Mouse (Mus musculus) bone marrow, adult 2 months (tissue): ENCODE results near the gene P4ha1.

Experiments used
- CTCF ChIP-seq: fragments of 200-500 bp; IDR thresholded peaks from 2 replicates; pipeline ENCODE4 v1.5.1; 2011; ENCODE audit warnings: low read length, control low read depth; ENCODE audit not compliant: control insufficient read depth, insufficient read depth
- POLR2A ChIP-seq: fragments of 200-500 bp; IDR thresholded peaks from 2 replicates; pipeline ENCODE4 v1.6.1; 2011; ENCODE audit warnings: low read depth, mild to moderate bottlenecking, control low read depth, low read length, borderline replicate concordance; ENCODE audit not compliant: control insufficient read depth

DNA sequence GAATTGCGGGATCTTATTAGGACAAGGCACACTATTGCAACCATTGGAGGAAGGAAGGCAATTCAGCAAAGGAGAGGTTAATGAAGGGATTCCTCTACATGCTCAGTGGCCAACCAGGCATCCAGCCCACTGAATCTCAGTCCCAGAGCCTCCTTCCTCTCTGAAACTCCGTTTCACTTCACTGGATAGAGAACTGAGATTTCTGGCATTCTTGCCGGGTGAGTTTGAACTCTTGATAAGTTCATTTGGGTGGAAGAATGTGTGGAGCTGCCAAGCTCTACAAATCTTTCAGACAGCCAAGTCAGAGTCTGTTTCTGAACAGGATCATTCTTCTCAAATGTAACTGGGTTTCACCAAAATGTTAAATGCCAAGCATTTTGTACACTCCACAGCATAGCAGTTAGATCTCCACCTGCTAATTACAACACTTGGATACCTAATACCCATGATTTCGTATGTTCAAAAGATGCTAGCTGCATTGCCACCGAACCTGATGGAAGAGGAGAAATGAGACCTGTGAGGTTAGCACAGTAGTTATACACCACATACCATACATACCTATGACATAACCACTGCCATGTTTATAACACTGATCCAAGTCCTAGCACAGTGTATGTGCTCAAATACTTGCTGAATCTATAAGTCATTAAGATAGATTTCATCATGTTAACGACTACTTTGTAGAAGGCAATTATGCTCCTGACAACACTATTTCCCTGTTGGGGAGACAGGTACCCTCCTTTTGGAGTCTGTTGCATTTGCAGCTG is 12.2 kb upstream of the P4ha1 start:
- TF ChIP-seq CTCF (no peak), POLR2A (no peak)
